Mouse (Mus musculus): ENCODE measurements around the gene Tspoap1.

GRCm38 (mm10) chr11:87762702-87763385 lies 2.5 kb downstream of the Tspoap1 start:
- TF ChIP-seq CTCF (IDR thresholded peaks at IDR 0.05; ENCODE audit: low read depth, low read length) (no peak), POLR2A (IDR thresholded peaks at IDR 0.05; ENCODE audit: extremely low read depth, insufficient read depth, low read length) (no peak)
